Mouse (Mus musculus) MEL (cell line): ENCODE measurements at regions not wholly inside any gene's neighbourhood (a gene's known extent, or its start where the extent isn't known, plus 50 kb on each side); places are given as distances from the start of the nearest gene placed in this dataset.

ENCODE experiments used
- DNase-seq: peaks from one replicate; pipeline ENCODE4 v3.0.0; 2011; ENCODE audit warnings: low read depth, low spot score
- H3K27ac ChIP-seq: 2 replicates; pipeline ENCODE4 v1.5.1; 2012; ENCODE audit warnings: low read depth, mild to moderate bottlenecking, control low read depth, low read length, moderate library complexity; ENCODE audit not compliant: control insufficient read depth
- H3K27me3 ChIP-seq, 2 experiments: fragments of 150-350 bp in 1 of 2; sonication (generic) in 1 of 2; 2 replicates each; pipeline ENCODE4 v1.6.1; 2012; ENCODE audit warnings: low read length in 2 of 2, mild to moderate bottlenecking in 2 of 2, improper control_type of control experiment in 1 of 2, moderate library complexity in 1 of 2; ENCODE audit not compliant: insufficient read depth in 2 of 2, control insufficient read depth in 1 of 2
- H3K36me3 ChIP-seq, 2 experiments: 2 replicates each; pipeline ENCODE4 v1.6.1; 2012 to 2014; ENCODE audit warnings: low read length in 2 of 2, improper control_type of control experiment in 1 of 2, inconsistent platforms in 1 of 2, mild to moderate bottlenecking in 1 of 2; ENCODE audit not compliant: insufficient read depth in 2 of 2, control insufficient read depth in 1 of 2
- H3K4me1 ChIP-seq, 2 experiments: fragments of 150-350 bp in 1 of 2; sonication (generic) in 1 of 2; 2 replicates each; pipeline ENCODE4 v1.6.1; 2012; ENCODE audit warnings: low read length in 2 of 2, improper control_type of control experiment in 1 of 2, mild to moderate bottlenecking in 1 of 2; ENCODE audit not compliant: insufficient read depth in 2 of 2, control insufficient read depth in 1 of 2
- H3K4me3 ChIP-seq, 2 experiments: fragments of 150-350 bp in 1 of 2; sonication (generic) in 1 of 2; 2 replicates each; pipeline ENCODE4 v1.5.1; 2012; ENCODE audit warnings: low read depth in 2 of 2, low read length in 2 of 2, mild to moderate bottlenecking in 2 of 2, moderate library complexity in 2 of 2, control low read depth in 1 of 2, improper control_type of control experiment in 1 of 2; ENCODE audit not compliant: control insufficient read depth in 1 of 2, insufficient read depth in 1 of 2
- H3K79me2 ChIP-seq: 2 replicates; pipeline ENCODE4 v1.6.1; 2012; ENCODE audit warnings: mild to moderate bottlenecking, low read length, moderate library complexity; ENCODE audit not compliant: control insufficient read depth, poor library complexity, insufficient read depth
- H3K9ac ChIP-seq: 2 replicates; pipeline ENCODE4 v1.6.1; 2012; ENCODE audit warnings: low read depth, mild to moderate bottlenecking, control low read depth, low read length, moderate library complexity; ENCODE audit not compliant: control insufficient read depth, poor library complexity, severe bottlenecking
- H3K9me3 ChIP-seq: fragments of 150-350 bp; sonication (generic); replicated peaks from 2 replicates; pipeline ENCODE4 v1.6.1; 2012; ENCODE audit warnings: mild to moderate bottlenecking, low read length, improper control_type of control experiment, moderate library complexity; ENCODE audit not compliant: insufficient read depth
- CHD1 ChIP-seq: IDR thresholded peaks from 2 replicates; pipeline ENCODE4 v1.6.1; 2012; ENCODE audit warnings: low read depth, mild to moderate bottlenecking, inconsistent platforms, low read length, improper control_type of control experiment
- CHD2 ChIP-seq: IDR thresholded peaks from 2 replicates; pipeline ENCODE4 v1.6.1; 2011; ENCODE audit warnings: low read length, improper control_type of control experiment
- CTCF ChIP-seq, 3 experiments: IDR thresholded peaks in 2 of 3; conservative IDR thresholded peaks in 1 of 3; 2 replicates each; pipeline ENCODE4 v1.5.1; 2011 to 2012; ENCODE audit warnings: low read length in 3 of 3, low read depth in 2 of 3, mild to moderate bottlenecking in 2 of 3, improper control_type of control experiment in 1 of 3, inconsistent platforms in 1 of 3, mixed read lengths in 1 of 3, moderate library complexity in 1 of 3; ENCODE audit not compliant: control insufficient read depth in 1 of 3, insufficient read depth in 1 of 3, poor library complexity in 1 of 3, severe bottlenecking in 1 of 3
- ELF1 ChIP-seq: IDR thresholded peaks from 2 replicates; pipeline ENCODE4 v1.6.1; 2014; ENCODE audit warnings: low read depth, mild to moderate bottlenecking, inconsistent platforms, low read length, improper control_type of control experiment, moderate library complexity
- ETS1 ChIP-seq: IDR thresholded peaks from 2 replicates; pipeline ENCODE4 v1.6.1; 2012; ENCODE audit warnings: low read depth, mild to moderate bottlenecking, inconsistent platforms, low read length, improper control_type of control experiment, moderate library complexity
- GABPA ChIP-seq: IDR thresholded peaks from 2 replicates; pipeline ENCODE4 v1.6.1; 2012; ENCODE audit warnings: low read depth, mild to moderate bottlenecking, inconsistent platforms, low read length, improper control_type of control experiment, moderate library complexity
- GATA1 ChIP-seq: IDR thresholded peaks from 2 replicates; pipeline ENCODE4 v1.6.1; 2011; ENCODE audit warnings: low read depth, low read length, improper control_type of control experiment
- KAT2A ChIP-seq: conservative IDR thresholded peaks from 2 replicates; pipeline ENCODE4 v1.6.1; 2012; ENCODE audit warnings: low read depth, low read length, improper control_type of control experiment, inconsistent platforms
- MAX ChIP-seq: IDR thresholded peaks from 2 replicates; pipeline ENCODE4 v1.6.1; 2011; ENCODE audit warnings: low read length, improper control_type of control experiment
- MAZ ChIP-seq: IDR thresholded peaks from 2 replicates; pipeline ENCODE4 v1.6.1; 2012; ENCODE audit warnings: low read depth, mild to moderate bottlenecking, inconsistent platforms, low read length, improper control_type of control experiment
- MEF2A ChIP-seq: IDR thresholded peaks from 2 replicates; pipeline ENCODE4 v1.6.1; 2014; ENCODE audit warnings: low read depth, mild to moderate bottlenecking, inconsistent platforms, low read length, improper control_type of control experiment; ENCODE audit not compliant: poor library complexity, insufficient replicate concordance, severe bottlenecking; ENCODE audit errors: extremely low read depth
- MYB ChIP-seq: IDR thresholded peaks from 2 replicates; pipeline ENCODE4 v1.6.1; 2011; ENCODE audit warnings: mild to moderate bottlenecking, low read depth, low read length, improper control_type of control experiment
- NRF1 ChIP-seq: IDR thresholded peaks from 2 replicates; pipeline ENCODE4 v1.6.1; 2014; ENCODE audit warnings: low read depth, mild to moderate bottlenecking, inconsistent platforms, low read length, improper control_type of control experiment, moderate library complexity; ENCODE audit not compliant: poor library complexity, insufficient read depth, severe bottlenecking
- POLR2A ChIP-seq, 2 experiments: IDR thresholded peaks; 2 replicates each; pipeline ENCODE4 v1.6.1; 2011 to 2012; ENCODE audit warnings: low read length in 2 of 2, mild to moderate bottlenecking in 2 of 2, control low read depth in 1 of 2, improper control_type of control experiment in 1 of 2, low read depth in 1 of 2, moderate library complexity in 1 of 2; ENCODE audit not compliant: control insufficient read depth in 1 of 2, insufficient read depth in 1 of 2, poor library complexity in 1 of 2
- POLR2AphosphoS2 ChIP-seq: IDR thresholded peaks from 2 replicates; pipeline ENCODE4 v1.6.1; 2011; ENCODE audit warnings: low read length, improper control_type of control experiment
- POLR2AphosphoS5 ChIP-seq: IDR thresholded peaks from 2 replicates; pipeline ENCODE4 v1.6.1; 2012; ENCODE audit warnings: low read depth, borderline replicate concordance, mild to moderate bottlenecking, inconsistent platforms, low read length, moderate library complexity, mixed read lengths
- RAD21 ChIP-seq: IDR thresholded peaks from 2 replicates; pipeline ENCODE4 v1.6.1; 2011; ENCODE audit warnings: mild to moderate bottlenecking, low read depth, low read length, improper control_type of control experiment
- RCOR1 ChIP-seq: IDR thresholded peaks from 2 replicates; pipeline ENCODE4 v1.6.1; 2012; ENCODE audit warnings: low read depth, mild to moderate bottlenecking, inconsistent platforms, low read length, improper control_type of control experiment
- SIN3A ChIP-seq: IDR thresholded peaks from 2 replicates; pipeline ENCODE4 v1.6.1; 2012; ENCODE audit warnings: low read length, improper control_type of control experiment, inconsistent platforms
- TAL1 ChIP-seq: IDR thresholded peaks from 2 replicates; pipeline ENCODE4 v1.6.1; 2012; ENCODE audit warnings: mild to moderate bottlenecking, inconsistent platforms, low read length, moderate library complexity, mixed read lengths
- TBP ChIP-seq: IDR thresholded peaks from 2 replicates; pipeline ENCODE4 v1.8.0; 2011; ENCODE audit warnings: low read depth, low read length, improper control_type of control experiment
- UBTF ChIP-seq: IDR thresholded peaks from 2 replicates; pipeline ENCODE4 v1.6.1; 2012; ENCODE audit warnings: low read depth, mild to moderate bottlenecking, inconsistent platforms, low read length, improper control_type of control experiment, moderate library complexity, borderline replicate concordance; ENCODE audit not compliant: insufficient read depth
- USF1 ChIP-seq: IDR thresholded peaks from 2 replicates; pipeline ENCODE4 v1.6.1; 2014; ENCODE audit warnings: low read depth, mild to moderate bottlenecking, inconsistent platforms, low read length, improper control_type of control experiment, moderate library complexity
- ZC3H11A ChIP-seq: IDR thresholded peaks from 2 replicates; pipeline ENCODE4 v1.6.1; 2012; ENCODE audit warnings: low read depth, mild to moderate bottlenecking, inconsistent platforms, low read length, improper control_type of control experiment
- ZMIZ1 ChIP-seq: IDR thresholded peaks from 2 replicates; pipeline ENCODE4 v1.6.1; 2012; ENCODE audit warnings: low read depth, mild to moderate bottlenecking, inconsistent platforms, low read length, improper control_type of control experiment, moderate library complexity

- Histone ChIP-seq H3K9me3 (no peaks in the 10 kb centered on the region), H3K27me3 (no peaks in the 10 kb centered on the region; a peak in 1 of 4 replicates), H3K4me1 (no peaks in the 10 kb centered on the region), H3K4me3 (no peak overlapping the region), H3K27ac (no peak overlapping the region), H3K9ac (no peak overlapping the region), H3K36me3 (no peaks in the 10 kb centered on the region), H3K79me2 (no peaks in the 10 kb centered on the region)
- no peak for DNase-seq
- no peak for TF ChIP-seq MAZ
- TF ChIP-seq SIN3A, result no peak
- no peak for TF ChIP-seq ETS1
- no peak for TF ChIP-seq TAL1
- no peak for TF ChIP-seq GABPA
- no peak for TF ChIP-seq POLR2A (IDR thresholded peaks at IDR 0.05; ENCODE audit: control insufficient read depth in 1 of 2, insufficient read depth in 1 of 2, low read depth in 1 of 2, low read length in 2 of 2, poor library complexity in 1 of 2)
- no peak for TF ChIP-seq MAX
- no peak for TF ChIP-seq KAT2A
- TF ChIP-seq ZMIZ1, result no peak
- no peak for TF ChIP-seq USF1
These were observed 62.9 kb downstream of the Foxf2 start for GRCm38 (mm10) chr13:31688531-31688930.

GRCm38 (mm10) chr13:31689317-31689716 lies 63.7 kb downstream of the Foxf2 start:
- Histone ChIP-seq H3K27ac (no peak overlapping the region), H3K79me2 (no peaks in the 10 kb centered on the region), H3K27me3 (no peaks in the 10 kb centered on the region; a peak in 1 of 4 replicates), H3K4me1 (no peaks in the 10 kb centered on the region), H3K36me3 (no peaks in the 10 kb centered on the region), H3K9ac (no peak overlapping the region), H3K9me3 (no peaks in the 10 kb centered on the region), H3K4me3 (no peak overlapping the region)
- TF ChIP-seq TAL1, result no peak
- TF ChIP-seq MAZ, result no peak
- TF ChIP-seq CTCF (IDR thresholded peaks at IDR 0.05 in 2 of 3, conservative IDR thresholded peaks at IDR 0.05 in 1 of 3; ENCODE audit: control insufficient read depth in 1 of 3, insufficient read depth in 1 of 3, low read depth in 2 of 3, low read length in 3 of 3, poor library complexity in 1 of 3, severe bottlenecking in 1 of 3), result peak; percentile 37 to 61 (median 51)
- peak; percentile 30 for TF ChIP-seq RAD21
- TF ChIP-seq POLR2AphosphoS2, result no peak
- TF ChIP-seq MEF2A, result no peak
- peak; percentile 30 for DNase-seq

- TF ChIP-seq CHD2, result no peak
- no peak for TF ChIP-seq MAZ
- TF ChIP-seq TAL1, result no peak
- TF ChIP-seq ELF1, result no peak
- no peak for TF ChIP-seq MYB
- no peak for TF ChIP-seq NRF1
- no peak for TF ChIP-seq POLR2AphosphoS5
- TF ChIP-seq GATA1, result no peak
- no peak for TF ChIP-seq ZC3H11A
- no peak for TF ChIP-seq RCOR1
- no peak for TF ChIP-seq RAD21
- TF ChIP-seq TBP, result no peak
- TF ChIP-seq KAT2A, result no peak
- no peak for TF ChIP-seq UBTF
- TF ChIP-seq CHD1, result no peak
- TF ChIP-seq GABPA, result no peak
- TF ChIP-seq, all 39 proteins: peak for 0
- no peak for DNase-seq
- Histone ChIP-seq H3K4me1 (no peaks in the 10 kb centered on the region), H3K36me3 (no peaks in the 10 kb centered on the region), H3K79me2 (no peaks in the 10 kb centered on the region), H3K27ac (no peak overlapping the region), H3K9me3 (no peaks in the 10 kb centered on the region), H3K4me3 (no peak overlapping the region), H3K9ac (no peak overlapping the region), H3K27me3 (peaks cover 0 to 2% of the 10 kb centered on the region in 2 experiments; a peak in 1 of 4 replicates)
These were observed 70.1 kb downstream of the Foxf2 start for GRCm38 (mm10) chr13:31695725-31696124.
